Mouse (Mus musculus) bone marrow macrophage, adult 2 months (primary cell): ENCODE data around the gene Nudcd3.

Experiments used
- CTCF ChIP-seq: IDR thresholded peaks from 2 replicates; pipeline ENCODE4 v1.5.1; 2012; ENCODE audit warnings: low read depth, mild to moderate bottlenecking, low read length, moderate library complexity
- POLR2A ChIP-seq: IDR thresholded peaks from 2 replicates; pipeline ENCODE4 v1.6.1; 2012; ENCODE audit warnings: mild to moderate bottlenecking, low read depth, low read length, borderline replicate concordance

DNA sequence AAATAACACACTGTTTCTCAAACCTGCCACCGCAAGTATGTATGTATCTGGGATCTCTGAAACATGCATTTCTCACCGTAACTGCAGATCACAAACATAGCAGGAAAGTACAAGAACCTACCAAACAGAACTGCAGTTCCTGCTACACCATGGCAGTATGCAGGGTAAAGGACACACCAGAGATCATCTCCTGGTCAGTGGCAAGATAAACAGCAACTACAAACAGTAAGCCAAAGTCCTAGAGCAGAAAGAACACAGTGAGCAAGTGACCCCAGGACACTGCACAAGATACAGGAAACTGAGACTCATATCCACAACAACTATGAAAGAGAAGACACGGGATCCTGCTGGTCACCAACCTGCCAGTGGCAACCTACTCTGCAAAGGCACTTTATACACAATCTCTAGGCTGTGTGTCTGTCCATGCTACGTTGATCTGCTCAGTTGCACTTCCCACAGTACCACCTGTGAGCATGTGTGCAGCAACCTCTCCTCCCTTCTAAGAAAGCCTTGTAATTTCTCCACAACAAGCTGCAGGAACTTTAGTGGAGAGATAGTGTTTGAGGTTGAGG lies 40.4 kb downstream of the Nudcd3 start:
- TF ChIP-seq CTCF (no peak), POLR2A (no peak)
